Comparison of ENCODE assay signal across 13 mouse cellular contexts in the genomic region with DNA sequence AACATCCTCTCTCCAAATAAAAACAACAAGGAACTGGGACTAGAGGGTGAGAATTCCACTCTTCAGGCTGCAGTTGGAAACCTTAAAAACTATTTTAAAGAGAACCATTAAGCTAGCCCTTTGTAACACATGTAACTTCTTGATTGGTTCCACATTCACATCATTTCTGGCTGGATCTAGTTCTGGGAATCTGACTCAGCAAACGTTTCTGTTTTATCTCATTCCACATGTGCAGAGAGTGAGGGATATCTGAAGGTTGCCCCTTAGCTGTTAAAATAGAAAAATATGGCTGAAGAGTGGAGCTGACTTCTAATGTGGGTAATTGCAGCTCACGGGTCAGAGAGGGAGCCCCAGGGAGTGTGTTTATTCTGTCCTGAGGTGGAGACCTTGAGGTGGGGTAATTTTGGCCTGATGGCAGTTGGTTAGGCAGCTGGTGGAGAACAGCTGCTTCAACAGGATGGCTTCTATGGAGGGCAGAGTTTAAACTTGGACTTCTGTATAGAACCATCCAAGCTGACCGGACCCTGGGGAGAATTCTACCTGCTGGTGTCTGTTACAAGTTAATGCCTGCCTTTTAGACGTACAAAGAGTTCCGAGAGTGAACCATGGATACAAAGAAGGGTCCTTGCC.
DNase-seq lines count a peak whose midpoint lies in the region; ATAC-seq lines count a peak whose summit lies in the region.
"Had no signal": no experiment of that assay in that cellular context is flagged by ENCODE, and none has a peak within 500 bp of the region (broad histone marks: within the 10 kb centered on the region; RNA-seq: fewer than 3 reads in every experiment).

No protein-coding gene starts in this region.

- peak; percentile 57 for ATAC-seq in limb, embryonic 13.5 days (ENCODE audit: low FRiP score, low read depth)
- ATAC-seq in megakaryocyte progenitor cell, adult 5-6 weeks (replicated peaks; ENCODE audit: poor library complexity), result peak; percentile 92
- no peak for ATAC-seq in forebrain, embryonic 14.5 days
- ATAC-seq: intestine, embryonic 16.5 days; midbrain, embryonic 13.5 days had no signal

- no peaks in the 10 kb centered on the region for H3K9me3 ChIP-seq in limb, embryonic 13.5 days
- no peaks in the 10 kb centered on the region for H3K9me3 ChIP-seq in forebrain, embryonic 14.5 days (replicated peaks; ENCODE audit: control insufficient read depth, low read length)
- H3K9me3 ChIP-seq: heart, embryonic 10.5 days; midbrain, embryonic 13.5 days had no signal

- peak overlapping the region; percentile 73; the same call in 1 of the 2 replicates for H3K27ac ChIP-seq in limb, embryonic 13.5 days
- H3K27ac ChIP-seq in forebrain, embryonic 14.5 days (ENCODE audit: low read depth, low read length), result no peak overlapping the region
- H3K27ac ChIP-seq: heart, embryonic 10.5 days; midbrain, embryonic 13.5 days had no signal

- H3K36me3 ChIP-seq in limb, embryonic 13.5 days, result no peaks in the 10 kb centered on the region
- H3K36me3 ChIP-seq in forebrain, embryonic 14.5 days (ENCODE audit: control insufficient read depth, insufficient read depth, low read length), result no peaks in the 10 kb centered on the region
- H3K36me3 ChIP-seq: heart, embryonic 10.5 days; midbrain, embryonic 13.5 days had no signal

- H3K9ac ChIP-seq in limb, embryonic 13.5 days, result no peak overlapping the region
- no peak overlapping the region for H3K9ac ChIP-seq in forebrain, embryonic 14.5 days (ENCODE audit: low read length)
- H3K9ac ChIP-seq: midbrain, embryonic 13.5 days had no signal

- 39% methylated on average over 5 of the region's 5 CpGs for WGBS in limb, embryonic 13.5 days
- WGBS in forebrain, embryonic 14.5 days, result 81% methylated on average over 5 of the region's 5 CpGs

- H3K4me2 ChIP-seq in limb, embryonic 13.5 days (replicated peaks), result no peak overlapping the region
- no peak overlapping the region for H3K4me2 ChIP-seq in forebrain, embryonic 14.5 days (ENCODE audit: low read length)
- H3K4me2 ChIP-seq: midbrain, embryonic 13.5 days had no signal

- no peak overlapping the region for H3K4me3 ChIP-seq in limb, embryonic 13.5 days
- H3K4me3 ChIP-seq in forebrain, embryonic 14.5 days (ENCODE audit: low read depth, low read length), result no peak overlapping the region
- H3K4me3 ChIP-seq: heart, embryonic 10.5 days; midbrain, embryonic 13.5 days had no signal

- DNase-seq in embryo, embryonic 11 days, result peak; percentile 22
- DNase-seq in embryo, embryonic 9.5 days (ENCODE audit: extremely low spot score), result no peak
- peak; percentile 72 for DNase-seq in c-Kit-positive CD71-positive TER-119-positive erythroid progenitor cells, embryonic 14.5 days (ENCODE audit: low spot score)
- no peak for DNase-seq in layer of hippocampus, adult 9-10 months (ENCODE audit: low spot score)
- DNase-seq in forebrain, embryonic 14.5 days (ENCODE audit: low spot score), result no peak
- DNase-seq in adrenal gland, adult (ENCODE audit: inconsistent age in 2 of 2, low spot score in 1 of 2), result no peak
- DNase-seq: cerebellum, adult 9-11 months; lung, postnatal 10 days had no signal

- H3K27me3 ChIP-seq in limb, embryonic 13.5 days, result 0 out of 2 replicates have a peak, but pooled peaks cover 2% of the 10 kb centered on the region
- no peaks in the 10 kb centered on the region for H3K27me3 ChIP-seq in forebrain, embryonic 14.5 days (replicated peaks; ENCODE audit: control insufficient read depth, insufficient read depth, low read length)
- H3K27me3 ChIP-seq: midbrain, embryonic 13.5 days had no signal

- peaks cover 28% of the 10 kb centered on the region for H3K4me1 ChIP-seq in limb, embryonic 13.5 days
- no peaks in the 10 kb centered on the region for H3K4me1 ChIP-seq in forebrain, embryonic 14.5 days (ENCODE audit: control insufficient read depth, insufficient read depth, low read length)
- H3K4me1 ChIP-seq: heart, embryonic 10.5 days; midbrain, embryonic 13.5 days had no signal

Comparison
In these comparisons a context has a peak if more than half of its experiments do, and no peak if none do; other contexts are left out.
1. DNase-seq: peak in embryo, embryonic 11 days (single experiment) and c-Kit-positive CD71-positive TER-119-positive erythroid progenitor cells, embryonic 14.5 days (single experiment); none in embryo, embryonic 9.5 days (single experiment), layer of hippocampus, adult 9-10 months (single experiment), forebrain, embryonic 14.5 days (single experiment) and adrenal gland, adult (0 of 2).